Mouse (Mus musculus) CD4-positive, CD25-positive, alpha-beta regulatory T cell, adult 4 months (primary cell): ENCODE data around the gene Oas1a. TPM values are rescaled to one million over a fixed set of nuclear protein-coding genes. Genes with fewer than 3 reads are reported as not detected.

Experiments
- polyA plus RNA-seq, 2 experiments: library from polyadenylated mRNA; unstranded; fragments of 100-300 nt; shearing (Covaris generic); gene quantifications; one replicate each; pipeline ENCODE4 v1.2.1; 2017

The Oas1a gene
- polyA plus RNA-seq, 2 experiments from 2014 or later, result 44.7 to 54.6 TPM

Other genes with a start within 250 kb of the Oas1a start
- 10 to 100 TPM; 33.4 to 47.7 TPM for gene Dtx1, start 195.6 kb downstream of the Oas1a start, polyA plus RNA-seq
- gene Oas2, start 157.7 kb downstream of the Oas1a start, polyA plus RNA-seq, result 1 to 10 TPM; 1.6 to 3.6 TPM
- 10 to 100 TPM; 12.9 to 24.4 TPM for gene Oas3, start 129.9 kb downstream of the Oas1a start, polyA plus RNA-seq
- not detected for gene Oas1e, start 112.0 kb downstream of the Oas1a start, polyA plus RNA-seq
- 10 to 100 TPM; 16.2 to 19.2 TPM for gene Oas1c, start 95.0 kb downstream of the Oas1a start, polyA plus RNA-seq
- not detected for gene Oas1f, start 60.2 kb downstream of the Oas1a start, polyA plus RNA-seq
- not detected for gene Oas1h, start 46.1 kb downstream of the Oas1a start, polyA plus RNA-seq
- 1 to 10 TPM in 1 of 2 experiments, not detected in 1; 1.2 TPM for gene Oas1g, start 19.9 kb downstream of the Oas1a start, polyA plus RNA-seq
- not detected for gene Oas1d, start 7.0 kb upstream of the Oas1a start, polyA plus RNA-seq
- gene Rph3a, start 102.6 kb upstream of the Oas1a start, polyA plus RNA-seq, result not detected